Mouse (Mus musculus) myocyte (in vitro differentiated cells): Measurements from ENCODE around the gene Ulk4. TPM values are rescaled to one million over a fixed set of nuclear protein-coding genes. Genes with fewer than 3 reads are reported as not detected.

Experiments
- H3K27me3 ChIP-seq: one replicate; pipeline ENCODE4 v1.6.1; 2011; ENCODE audit not compliant: control insufficient read depth, insufficient read depth, insufficient read length
- H3K36me3 ChIP-seq: one replicate; pipeline ENCODE4 v1.6.1; 2011; ENCODE audit not compliant: control insufficient read depth, insufficient read depth
- H3K4me2 ChIP-seq: one replicate; pipeline ENCODE4 v1.6.1; 2011; ENCODE audit warnings: low read depth, control low read depth
- H3K4me3 ChIP-seq: one replicate; pipeline ENCODE4 v1.5.1; 2011; ENCODE audit warnings: mild to moderate bottlenecking, control low read depth, moderate library complexity
- H3K79me2 ChIP-seq: one replicate; pipeline ENCODE4 v1.6.1; 2011; ENCODE audit not compliant: control insufficient read depth, insufficient read depth
- H3ac ChIP-seq: one replicate; pipeline ENCODE4 v1.6.1; 2011; ENCODE audit not compliant: control insufficient read depth, insufficient read length
- CEBPB ChIP-seq: IDR thresholded peaks from 2 replicates; pipeline ENCODE4 v1.6.1; 2011; ENCODE audit warnings: mild to moderate bottlenecking, moderate library complexity; ENCODE audit not compliant: poor library complexity, insufficient read depth, severe bottlenecking
- E2F4 ChIP-seq: IDR thresholded peaks from one replicate; pipeline ENCODE4 v1.6.1; 2011; ENCODE audit warnings: mild to moderate bottlenecking, control low read depth, moderate library complexity; ENCODE audit not compliant: insufficient read depth
- MAX ChIP-seq: IDR thresholded peaks from one replicate; pipeline ENCODE4 v1.6.1; 2011; ENCODE audit warnings: low read depth, mild to moderate bottlenecking, control low read depth
- MYOD1 ChIP-seq, 3 experiments: IDR thresholded peaks; one replicate each; pipeline ENCODE4 v1.6.1; 2011; ENCODE audit warnings: control low read depth in 2 of 3, low read depth in 2 of 3, mild to moderate bottlenecking in 2 of 3, moderate library complexity in 1 of 3; ENCODE audit not compliant: insufficient read length in 2 of 3, control insufficient read depth in 1 of 3
- MYOG ChIP-seq, 3 experiments: IDR thresholded peaks; one replicate each; pipeline ENCODE4 v1.6.1; 2011; ENCODE audit warnings: control low read depth in 2 of 3, low read depth in 2 of 3, mild to moderate bottlenecking in 2 of 3; ENCODE audit not compliant: insufficient read length in 2 of 3, control insufficient read depth in 1 of 3, insufficient read depth in 1 of 3
- POLR2A ChIP-seq: IDR thresholded peaks from one replicate; pipeline ENCODE4 v1.6.1; 2011; ENCODE audit warnings: low read depth, mild to moderate bottlenecking, control low read depth, moderate library complexity; ENCODE audit not compliant: insufficient read length
- POLR2AphosphoS2 ChIP-seq: IDR thresholded peaks from one replicate; pipeline ENCODE4 v1.6.1; 2011; ENCODE audit warnings: low read depth, control low read depth; ENCODE audit not compliant: insufficient read length
- REST ChIP-seq: IDR thresholded peaks from one replicate; pipeline ENCODE4 v1.6.1; 2011; ENCODE audit warnings: mild to moderate bottlenecking, control low read depth, moderate library complexity; ENCODE audit not compliant: insufficient read depth, insufficient read length
- SRF ChIP-seq: IDR thresholded peaks from one replicate; pipeline ENCODE4 v1.6.1; 2011; ENCODE audit warnings: low read depth; ENCODE audit not compliant: control insufficient read depth, insufficient read length
- TCF12 ChIP-seq: IDR thresholded peaks from one replicate; pipeline ENCODE4 v1.6.1; 2011; ENCODE audit warnings: mild to moderate bottlenecking, control low read depth; ENCODE audit not compliant: poor library complexity, insufficient read depth, severe bottlenecking
- TCF3 ChIP-seq: IDR thresholded peaks from one replicate; pipeline ENCODE4 v1.6.1; 2011; ENCODE audit warnings: low read depth, control low read depth; ENCODE audit not compliant: insufficient read length
- USF1 ChIP-seq: IDR thresholded peaks from one replicate; pipeline ENCODE4 v1.6.1; 2011; ENCODE audit warnings: low read depth, mild to moderate bottlenecking, control low read depth, moderate library complexity
- polyA plus RNA-seq: library from polyadenylated mRNA; unstranded; fragments of >200 nt; fragmentation: generic; extraction: Trizol; gene quantifications from one replicate; pipeline ENCODE4 v1.2.1, GENCODE M21; 2012; ENCODE audit warnings: missing spikeins

The Ulk4 gene
- polyA plus RNA-seq, 1 experiment = 0.85 TPM

- Histone ChIP-seq H3K4me3 (no peak overlapping the region), H3K79me2 (no peaks in the 10 kb centered on the region), H3ac (no peak overlapping the region), H3K36me3 (no peaks in the 10 kb centered on the region), H3K4me2 (no peak overlapping the region), H3K27me3 (no peaks in the 10 kb centered on the region)
- no peak for TF ChIP-seq REST
- no peak for TF ChIP-seq MYOG (IDR thresholded peaks at IDR 0.05; ENCODE audit: control insufficient read depth in 1 of 3, insufficient read depth in 1 of 3, insufficient read length in 2 of 3, low read depth in 2 of 3)
- TF ChIP-seq TCF3 = no peak
- no peak for TF ChIP-seq POLR2AphosphoS2
- TF ChIP-seq USF1 = no peak
- TF ChIP-seq TCF12 = no peak
Observed at GRCm38 (mm10) chr9:121065383-121065978, 211.5 kb downstream of the Ulk4 start.

- H3K79me2 ChIP-seq = no peaks in the 10 kb centered on the region
- no peak overlapping the region for H3ac ChIP-seq
- TF ChIP-seq E2F4 (no peak), SRF (no peak), TCF12 (no peak), POLR2A (no peak), POLR2AphosphoS2 (no peak), MAX (no peak), CEBPB (no peak), TCF3 (no peak), MYOG (IDR thresholded peaks at IDR 0.05; ENCODE audit: control insufficient read depth in 1 of 3, insufficient read depth in 1 of 3, insufficient read length in 2 of 3, low read depth in 2 of 3) (no peak), MYOD1 (IDR thresholded peaks at IDR 0.05; ENCODE audit: control insufficient read depth in 1 of 3, insufficient read length in 2 of 3, low read depth in 2 of 3) (no peak), REST (no peak), USF1 (no peak)
- no peak overlapping the region for H3K4me2 ChIP-seq
- H3K4me3 ChIP-seq = no peak overlapping the region
- no peaks in the 10 kb centered on the region for H3K27me3 ChIP-seq
- no peaks in the 10 kb centered on the region for H3K36me3 ChIP-seq
Observed at GRCm38 (mm10) chr9:121064606-121065355, 212.2 kb downstream of the Ulk4 start.

GRCm38 (mm10) chr9:121062671-121063070 lies 214.3 kb downstream of the Ulk4 start:
- no peaks in the 10 kb centered on the region for H3K27me3 ChIP-seq
- TF ChIP-seq TCF3 (no peak), SRF (no peak)
- no peaks in the 10 kb centered on the region for H3K36me3 ChIP-seq
- H3K4me3 ChIP-seq = no peak overlapping the region
- H3K79me2 ChIP-seq = no peaks in the 10 kb centered on the region
- H3ac ChIP-seq = no peak overlapping the region
- no peak overlapping the region for H3K4me2 ChIP-seq

GRCm38 (mm10) chr9:121061820-121062623 lies 215.0 kb downstream of the Ulk4 start:
- Histone ChIP-seq H3K79me2 (no peaks in the 10 kb centered on the region), H3ac (no peak overlapping the region)
- no peak for TF ChIP-seq TCF3

GRCm38 (mm10) chr9:121060331-121060730 lies 216.7 kb downstream of the Ulk4 start:
- Histone ChIP-seq H3K36me3 (no peaks in the 10 kb centered on the region), H3K27me3 (no peaks in the 10 kb centered on the region), H3ac (no peak overlapping the region), H3K4me3 (no peak overlapping the region), H3K4me2 (no peak overlapping the region), H3K79me2 (no peaks in the 10 kb centered on the region)
- TF ChIP-seq TCF3 (no peak), CEBPB (no peak), USF1 (no peak), SRF (no peak), TCF12 (no peak), REST (no peak), E2F4 (no peak), MYOD1 (IDR thresholded peaks at IDR 0.05; ENCODE audit: control insufficient read depth in 1 of 3, insufficient read length in 2 of 3, low read depth in 2 of 3) (no peak), POLR2A (no peak), POLR2AphosphoS2 (no peak), MYOG (IDR thresholded peaks at IDR 0.05; ENCODE audit: control insufficient read depth in 1 of 3, insufficient read depth in 1 of 3, insufficient read length in 2 of 3, low read depth in 2 of 3) (no peak)

More at GRCm38 (mm10) chr9:121061820-121062623, 215.0 kb downstream of the Ulk4 start:
- no peak overlapping the region for H3K4me2 ChIP-seq
- no peaks in the 10 kb centered on the region for H3K27me3 ChIP-seq
- no peaks in the 10 kb centered on the region for H3K36me3 ChIP-seq
- H3K4me3 ChIP-seq = no peak overlapping the region
